Mouse (Mus musculus): ENCODE measurements around the gene Bap1.

Gene Bap1

GRCm38 (mm10) chr14:31251084-31251604 is at the start of gene Bap1, which contains the start of gene Phf7:
Gene Bap1 (plus strand): TSS chr14:31251450.
Gene Phf7 (minus strand): TSS chr14:31251317.
- peak; percentile 89 to 93 for DNase-seq (ENCODE audit: low spot score in 2 of 2)

DNA sequence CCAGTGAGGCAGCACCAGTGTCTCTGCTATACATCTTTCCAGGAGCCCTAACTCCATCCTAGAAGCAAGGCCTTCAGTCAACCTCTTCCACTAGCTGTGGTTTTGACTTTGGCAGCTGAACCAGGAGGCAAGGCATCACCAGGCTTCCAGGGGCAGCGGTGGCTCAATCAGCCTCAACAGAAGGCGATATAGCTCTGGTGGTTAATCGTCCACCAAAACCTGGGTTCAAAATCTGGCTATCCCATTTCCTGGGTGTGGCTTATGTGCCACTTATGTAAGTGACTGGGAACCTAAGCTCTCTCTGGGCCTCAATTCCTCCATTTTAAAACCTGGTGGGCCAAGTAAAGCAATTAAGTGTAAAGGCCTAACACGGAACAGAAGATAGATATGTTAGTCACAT is 46.4 kb upstream of the Bap1 start:
- no peak for DNase-seq (ENCODE audit: low spot score in 2 of 2)

DNA sequence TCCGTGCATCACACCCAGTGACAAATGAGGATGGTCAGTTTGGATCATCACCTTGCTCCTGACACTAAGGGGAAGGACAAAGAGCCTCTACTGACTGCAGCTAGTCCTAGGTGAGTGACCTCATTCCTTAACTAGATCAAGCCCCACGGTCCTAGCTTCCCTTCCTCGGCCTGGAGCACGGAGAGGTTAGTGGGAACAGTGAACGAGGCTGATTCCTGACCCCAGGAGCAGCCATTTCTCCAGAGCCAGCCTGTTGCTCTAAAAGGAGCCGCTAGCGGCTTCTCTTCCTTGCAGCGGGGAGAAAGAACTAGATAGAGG is 46.0 kb upstream of the Bap1 start:
- no peak for DNase-seq (ENCODE audit: low spot score in 2 of 2)

GRCm38 (mm10) chr14:31205562-31206467 is 45.4 kb upstream of the Bap1 start:
- no peak for DNase-seq (ENCODE audit: low spot score in 2 of 2)

DNA sequence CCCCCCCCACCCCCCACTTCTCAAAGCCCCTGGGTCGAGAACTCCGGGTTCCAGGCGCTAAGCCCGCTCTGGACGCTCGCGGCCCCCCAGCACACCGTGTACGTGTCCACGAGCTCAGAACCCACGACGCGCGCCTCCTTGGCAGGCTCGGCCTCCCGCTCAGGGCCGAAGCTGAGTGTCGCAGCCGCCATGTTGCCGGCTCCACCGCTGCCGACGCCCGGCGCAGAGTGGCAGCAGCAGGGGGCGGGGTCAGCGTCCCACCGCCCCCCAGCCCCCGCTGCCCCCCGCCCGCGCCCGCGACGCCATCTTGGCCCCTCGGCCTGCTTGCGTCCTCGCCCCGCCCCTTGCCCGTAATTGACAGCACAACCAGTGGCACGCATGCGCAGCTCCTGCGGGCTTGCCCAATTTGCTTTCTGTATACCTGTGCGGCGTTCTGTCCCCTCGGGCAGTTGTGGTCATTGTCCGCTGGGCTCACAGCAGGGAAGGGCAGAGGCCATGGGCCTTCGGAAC is 44.7 kb upstream of the Bap1 start:
- peak; percentile 87 to 88 for DNase-seq (ENCODE audit: low spot score in 2 of 2)

DNA sequence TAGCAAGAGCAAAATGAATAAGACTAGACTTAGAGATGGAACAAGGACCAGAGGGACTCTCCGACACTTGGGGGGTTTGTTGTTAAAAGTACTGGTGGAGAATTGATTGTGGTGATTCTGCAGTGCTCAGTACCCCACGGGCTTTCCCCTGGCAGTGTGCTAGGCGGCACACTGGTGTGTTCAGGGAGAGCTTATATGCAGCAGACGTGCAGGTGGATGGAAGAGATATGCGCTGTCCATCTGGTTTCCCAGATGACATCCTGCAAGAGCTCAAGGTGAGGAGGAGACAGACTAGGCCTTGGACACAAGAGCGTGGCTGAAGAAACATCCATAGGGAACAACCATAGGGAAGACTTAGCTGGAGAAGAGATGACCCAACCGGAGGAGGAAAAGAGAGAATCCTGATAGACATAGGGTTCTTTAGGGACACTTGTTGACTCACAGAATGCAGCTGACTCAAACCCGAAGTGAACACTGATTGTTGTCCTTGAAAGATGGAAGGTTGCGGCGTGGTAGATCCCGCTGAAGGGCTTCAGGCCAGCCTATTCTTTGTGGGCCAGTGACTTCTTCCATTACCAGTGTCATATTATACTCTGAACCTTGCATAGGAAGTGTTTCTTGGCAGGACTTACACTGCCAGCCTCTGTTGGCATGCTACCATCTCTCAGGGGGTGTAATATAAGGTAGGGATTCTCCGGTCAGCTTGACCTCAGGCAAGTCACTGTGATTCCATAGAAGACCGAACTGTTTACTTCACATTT is 44.0 kb upstream of the Bap1 start:
- DNase-seq (ENCODE audit: low spot score in 2 of 2): no peak

DNA sequence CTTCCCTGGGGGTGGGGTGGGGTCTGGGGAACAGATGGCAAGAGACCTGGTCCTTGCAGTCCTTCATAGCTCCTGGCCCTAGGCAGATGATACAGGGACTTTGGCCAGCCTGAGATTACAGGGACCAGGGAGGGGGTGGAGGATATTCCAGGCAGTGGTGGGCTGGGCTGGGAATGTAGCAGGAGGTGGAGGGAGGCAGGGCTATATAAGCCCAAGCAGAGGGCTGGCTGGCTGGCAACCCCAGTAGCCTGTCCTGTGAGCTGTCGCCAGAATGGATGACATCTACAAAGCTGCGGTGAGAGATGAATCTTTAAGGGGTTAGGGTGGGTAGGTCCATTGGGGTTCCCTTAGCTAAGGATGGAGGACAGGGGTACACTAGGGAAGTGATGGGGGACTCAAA is 43.2 kb upstream of the Bap1 start, which contains the start of gene Tnnc1:
Gene Tnnc1, plus strand, starts transcription at position 229 of the 400 bp plus-strand sequence.
- DNase-seq (ENCODE audit: low spot score in 2 of 2): no peak

DNA sequence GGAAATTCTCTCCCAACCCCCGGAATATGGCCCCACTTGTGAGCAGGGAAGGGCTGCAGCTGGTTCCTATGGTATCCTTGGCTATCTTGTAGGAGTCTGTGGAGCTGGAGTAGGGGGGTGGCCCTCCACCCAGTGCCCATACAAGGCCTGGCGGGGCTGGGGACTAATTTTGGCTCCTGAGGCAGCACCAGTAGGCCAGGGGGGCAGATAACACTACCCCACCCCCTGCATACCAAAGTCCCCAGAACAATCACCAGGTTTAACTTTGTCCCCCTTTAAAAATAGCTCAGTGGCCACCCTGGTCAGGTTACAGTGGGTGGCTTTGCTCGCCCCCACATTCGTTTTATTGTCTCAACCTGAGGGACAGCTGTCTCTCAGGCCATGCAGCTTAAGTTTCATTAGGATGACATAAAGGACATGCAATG is 42.1 kb upstream of the Bap1 start:
- DNase-seq (ENCODE audit: low spot score in 2 of 2): no peak

GRCm38 (mm10) chr14:31211854-31212253 is 39.4 kb upstream of the Bap1 start:
- no peak for DNase-seq (ENCODE audit: low spot score in 2 of 2)

DNA sequence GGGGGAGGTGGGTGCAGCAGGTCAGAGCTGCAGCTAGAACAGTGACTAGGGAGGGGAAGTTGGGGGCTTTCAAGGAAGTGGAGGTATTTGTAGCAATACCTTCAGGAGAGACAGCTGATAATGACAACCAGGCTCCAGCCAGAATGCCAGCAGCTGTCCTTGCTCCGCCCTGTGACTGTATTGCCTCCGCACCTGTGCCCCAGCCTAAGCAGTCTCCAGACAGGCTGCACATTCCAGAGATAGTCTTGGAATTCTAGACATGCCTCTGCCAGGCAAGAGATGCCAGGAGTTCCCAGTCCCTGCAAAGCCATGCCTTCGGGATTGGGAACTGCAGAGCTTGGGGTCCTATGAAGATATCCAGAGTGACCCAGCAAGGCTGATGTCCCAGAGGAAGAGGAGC is 38.8 kb upstream of the Bap1 start:
- DNase-seq (ENCODE audit: low spot score in 2 of 2): no peak

DNA sequence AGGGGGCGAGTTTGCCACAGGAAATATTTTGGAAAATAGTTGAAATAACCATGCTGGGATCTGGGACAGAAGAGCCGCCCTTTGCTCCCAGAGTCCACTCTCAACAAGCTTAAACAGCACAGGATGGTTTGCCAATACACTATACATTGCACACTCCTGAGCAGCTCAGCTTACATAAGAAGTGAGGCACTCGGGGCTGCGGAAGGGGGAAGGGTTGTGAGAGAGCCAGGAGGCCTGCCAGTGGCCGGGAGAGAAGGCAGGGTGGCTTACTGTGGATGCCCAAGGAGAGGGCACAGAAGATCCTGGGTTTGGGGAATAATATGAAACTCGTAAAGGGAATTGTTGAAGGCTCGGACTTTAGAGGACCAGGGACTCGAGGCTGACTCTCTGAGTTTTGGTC is 37.4 kb upstream of the Bap1 start:
- DNase-seq (ENCODE audit: low spot score in 2 of 2): no peak

DNA sequence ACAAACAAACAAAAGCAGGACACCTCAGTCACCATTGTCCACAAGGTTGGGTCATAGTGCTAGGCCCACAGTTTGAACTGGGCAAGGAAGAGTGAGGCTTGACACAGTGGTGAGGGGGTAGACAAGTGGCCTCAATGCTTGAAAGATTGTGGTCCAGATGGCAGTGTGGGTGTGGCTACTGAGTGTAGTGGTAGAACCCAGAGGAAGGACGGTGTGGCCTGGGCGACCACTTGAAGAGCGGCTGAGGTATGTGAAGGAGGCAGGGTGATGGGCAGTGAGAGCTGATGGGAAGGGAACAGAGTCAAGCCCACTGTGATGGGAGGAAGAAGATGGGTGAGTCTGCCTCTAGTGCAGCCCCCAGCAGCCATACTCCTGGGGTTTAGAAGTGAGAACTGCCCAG is 36.6 kb upstream of the Bap1 start:
- DNase-seq (ENCODE audit: low spot score in 2 of 2): no peak

- DNase-seq (ENCODE audit: low spot score in 2 of 2): peak in 1 of 2 experiments; percentile 43
Observed at GRCm38 (mm10) chr14:31215157-31216002, 35.9 kb upstream of the Bap1 start.

- DNase-seq (ENCODE audit: low spot score in 2 of 2): no peak
Observed at GRCm38 (mm10) chr14:31216846-31217245, 34.4 kb upstream of the Bap1 start, which contains the start of gene Nisch. Gene Nisch (minus strand): TSS chr14:31216946.

GRCm38 (mm10) chr14:31217666-31218065 is 33.6 kb upstream of the Bap1 start, which contains the start of gene Sema3g:
Gene Sema3g (plus strand): TSS chr14:31217860.
- DNase-seq (ENCODE audit: low spot score in 2 of 2): no peak

DNA sequence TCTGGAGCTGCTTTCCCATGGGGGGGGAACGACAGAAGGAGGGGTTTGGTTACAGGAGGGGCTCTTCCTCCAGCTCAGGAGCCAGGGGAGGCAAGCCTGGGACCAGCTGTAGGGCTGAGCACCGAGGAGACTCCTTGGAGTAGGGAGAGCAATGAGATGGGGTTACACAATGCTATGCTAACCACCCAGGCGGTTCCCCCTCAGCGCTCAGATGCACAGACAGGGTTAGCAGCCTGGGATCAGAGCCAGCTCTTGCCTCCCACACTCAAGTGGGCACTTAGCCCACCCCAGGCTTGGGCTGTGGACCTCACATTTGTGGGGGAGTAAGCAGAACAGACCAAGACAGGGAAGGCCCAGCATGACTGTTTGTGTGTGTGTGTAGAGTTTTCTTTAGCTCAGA is 24.3 kb upstream of the Bap1 start:
- DNase-seq (ENCODE audit: low spot score in 2 of 2): peak in 1 of 2 experiments; percentile 56

GRCm38 (mm10) chr14:31228234-31228633 is 23.0 kb upstream of the Bap1 start:
- DNase-seq (ENCODE audit: low spot score in 2 of 2): no peak

- DNase-seq (ENCODE audit: low spot score in 2 of 2): no peak
Observed at GRCm38 (mm10) chr14:31230442-31230841, 20.8 kb upstream of the Bap1 start.

- DNase-seq (ENCODE audit: low spot score in 2 of 2): no peak
Observed at GRCm38 (mm10) chr14:31232404-31233069, 18.7 kb upstream of the Bap1 start.

DNA sequence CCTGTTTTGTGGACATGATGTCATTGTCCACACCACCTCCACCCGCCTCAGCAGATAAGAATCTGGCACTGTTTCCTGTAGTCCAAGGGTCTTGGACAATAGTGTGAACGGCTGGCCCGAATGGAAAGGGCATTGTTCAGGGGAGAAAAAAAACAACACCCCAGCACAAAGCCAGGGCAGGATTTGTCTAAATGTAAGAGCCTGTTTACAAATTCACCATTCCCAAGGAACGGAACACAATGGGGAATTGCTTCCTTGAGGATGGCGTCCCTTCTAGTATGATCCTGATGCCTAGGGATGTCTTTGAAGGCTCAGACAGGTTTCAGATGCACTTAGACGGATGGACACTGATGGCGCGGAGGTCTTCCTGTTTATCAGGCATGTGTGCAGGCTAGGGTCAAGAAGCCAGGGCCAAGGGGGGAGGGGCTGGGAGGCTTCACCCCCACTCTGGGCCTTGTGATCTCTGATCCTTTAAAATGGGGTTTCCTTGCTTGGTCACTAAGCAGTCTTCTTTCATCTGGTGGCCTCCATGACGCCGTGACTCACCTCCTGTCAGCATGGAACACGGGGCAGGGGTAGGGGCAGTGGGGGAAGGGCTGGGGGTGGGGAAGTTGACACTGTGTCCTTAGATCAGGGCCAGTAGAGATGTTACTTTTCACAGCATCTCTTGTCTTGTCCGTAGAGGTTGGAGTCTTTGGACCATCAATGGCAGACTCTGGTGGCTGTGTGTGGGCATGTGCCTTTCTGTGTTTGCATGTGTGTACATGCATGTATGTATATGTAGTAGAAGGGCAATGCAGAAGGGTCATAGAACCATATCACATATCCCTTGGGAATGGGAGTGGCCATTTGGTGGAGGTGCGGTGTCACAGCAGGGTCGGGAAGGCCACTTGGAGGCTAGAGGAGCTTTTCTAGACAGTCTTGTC is 17.9 kb upstream of the Bap1 start:
- no peak for DNase-seq (ENCODE audit: low spot score in 2 of 2)
